Mouse (Mus musculus) ES-E14 (cell line): ENCODE measurements around the gene Zfp771.

Experiments used
- CHD2 ChIP-seq: IDR thresholded peaks from 2 replicates; pipeline ENCODE4 v1.6.1; 2014; ENCODE audit warnings: mild to moderate bottlenecking, low read depth, low read length, inconsistent platforms
- HCFC1 ChIP-seq: IDR thresholded peaks from 2 replicates; pipeline ENCODE4 v1.6.1; 2012; ENCODE audit warnings: low read length, inconsistent platforms, borderline replicate concordance; ENCODE audit not compliant: insufficient read depth
- MAFK ChIP-seq: IDR thresholded peaks from 2 replicates; pipeline ENCODE4 v1.6.1; 2014; ENCODE audit warnings: mild to moderate bottlenecking, low read depth, low read length, inconsistent platforms; ENCODE audit not compliant: insufficient read depth
- ZNF384 ChIP-seq: IDR thresholded peaks from 2 replicates; pipeline ENCODE4 v1.6.1; 2012; ENCODE audit warnings: low read depth, low read length, inconsistent platforms

- TF ChIP-seq MAFK = no peak
- TF ChIP-seq CHD2 = no peak
- TF ChIP-seq ZNF384 = no peak
- no peak for TF ChIP-seq HCFC1
Observed at GRCm38 (mm10) chr7:127233765-127234164, 10.3 kb upstream of the Zfp771 start.
